Mouse (Mus musculus) limb, embryonic 10.5 days (tissue): ENCODE measurements around the gene Ifitm6. TPM values are rescaled to one million over a fixed set of nuclear protein-coding genes. Genes with fewer than 3 reads are reported as not detected.
"Not testable (repeated sequence)": the region's sequence is repeated elsewhere in the genome, so short reads cannot be mapped to it uniquely, and the experiment has no call there.

Experiments used
- DNase-seq: peaks from one replicate; pipeline ENCODE4 v3.0.0-alpha.2; 2017; ENCODE audit warnings: low spot score
- H3K27ac ChIP-seq: fragments of 300-500 bp; sonication (generic); 2 replicates; pipeline ENCODE4 v1.5.1; 2016; ENCODE audit warnings: mild to moderate bottlenecking
- H3K27me3 ChIP-seq: fragments of 300-500 bp; sonication (generic); 2 replicates; pipeline ENCODE4 v1.6.1; 2016; ENCODE audit warnings: low read depth, mild to moderate bottlenecking; ENCODE audit not compliant: poor library complexity, severe bottlenecking
- H3K36me3 ChIP-seq: fragments of 300-500 bp; sonication (generic); 2 replicates; pipeline ENCODE4 v1.6.1; 2016; ENCODE audit warnings: mild to moderate bottlenecking, moderate library complexity
- H3K4me1 ChIP-seq: fragments of 300-500 bp; sonication (generic); 2 replicates; pipeline ENCODE4 v1.6.1; 2016
- H3K4me3 ChIP-seq: fragments of 300-500 bp; sonication (generic); 2 replicates; pipeline ENCODE4 v1.5.1; 2016; ENCODE audit warnings: mild to moderate bottlenecking, moderate library complexity
- H3K9me3 ChIP-seq: fragments of 300-500 bp; sonication (generic); replicated peaks from 2 replicates; pipeline ENCODE4 v1.6.1; 2016; ENCODE audit warnings: mild to moderate bottlenecking
- WGBS: fragments of 180-500 bp; shearing (Covaris S2); methylation state at CpG from one replicate; pipeline ENCODE4 v1.1.7; 2016; 5-methylcytosine and 5-hydroxymethylcytosine counted together
- polyA plus RNA-seq: library from polyadenylated mRNA; unstranded; fragments of >200 nt; fragmentation: Nextera tagmentation; extraction: Ambion mirVana; gene quantifications from 2 replicates; pipeline ENCODE4 v1.2.1, GENCODE M21; 2016

Gene Ifitm6
- polyA plus RNA-seq, 1 experiment from 2014 or later, result not detected

DNA sequence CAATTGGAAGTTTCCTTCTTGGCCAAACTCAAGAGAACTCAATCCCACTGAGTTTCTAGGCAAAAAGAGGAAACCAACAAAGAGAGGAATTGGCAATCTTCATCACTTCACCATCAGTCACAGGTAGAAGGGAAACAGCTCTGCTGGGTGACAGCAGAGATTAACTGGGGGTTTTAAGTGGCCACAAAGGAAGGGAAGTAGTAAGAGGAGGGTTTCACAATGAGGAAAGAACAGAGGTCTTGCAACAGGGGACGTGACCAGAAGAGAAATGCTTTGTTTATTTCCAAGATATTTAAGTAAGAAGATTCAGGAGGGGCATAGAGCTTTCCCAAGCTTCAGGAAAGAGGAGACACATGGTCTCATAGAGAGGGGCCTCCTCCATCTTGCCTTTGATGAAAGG lies 19.9 kb downstream of the Ifitm6 start:
- no peaks in the 10 kb centered on the region for H3K36me3 ChIP-seq
- WGBS, result 51% methylated on average over 1 of the region's 1 CpGs
- no peak overlapping the region for H3K27ac ChIP-seq
- no peaks in the 10 kb centered on the region for H3K27me3 ChIP-seq
- DNase-seq, result no peak
- H3K4me1 ChIP-seq, result no peaks in the 10 kb centered on the region
- H3K9me3 ChIP-seq, result no peaks in the 10 kb centered on the region
- H3K4me3 ChIP-seq, result no peak overlapping the region

DNA sequence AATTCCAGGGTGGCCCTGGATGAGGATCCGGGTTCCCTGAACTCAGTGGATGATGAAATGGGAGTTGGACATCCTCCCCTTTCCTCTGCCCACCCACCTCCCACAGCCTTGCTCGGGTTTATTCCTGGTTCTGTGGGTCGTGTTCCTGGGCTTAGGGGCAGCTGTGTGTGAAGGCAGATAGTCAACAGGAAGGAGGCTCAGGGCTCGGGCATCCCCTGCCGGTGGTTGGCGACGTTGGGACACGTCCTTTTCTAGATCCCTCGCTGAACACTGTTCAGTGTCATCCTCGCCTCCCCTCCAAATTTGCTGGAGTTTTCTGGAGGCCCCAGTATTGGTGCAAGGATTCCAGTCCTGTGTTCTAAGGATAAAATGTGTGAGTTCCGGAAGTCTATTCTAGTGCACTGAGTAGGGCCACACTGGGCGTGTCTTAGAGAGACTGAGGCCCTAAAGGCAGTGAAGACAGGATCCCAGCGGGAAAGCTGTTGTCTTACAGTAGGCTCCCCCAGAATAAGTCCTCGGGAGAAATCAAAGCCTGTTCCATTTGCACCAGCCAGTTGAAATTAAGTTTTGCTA lies 26.5 kb downstream of the Ifitm6 start:
- DNase-seq, result no peak
- WGBS, result 85% methylated on average over 14 of the region's 14 CpGs
- Histone ChIP-seq H3K36me3 (no peaks in the 10 kb centered on the region), H3K27me3 (no peaks in the 10 kb centered on the region), H3K27ac (peak overlapping the region; percentile 56; the same call in 1 of the 2 replicates), H3K4me3 (no peak overlapping the region), H3K4me1 (peaks cover 16% of the 10 kb centered on the region), H3K9me3 (no peaks in the 10 kb centered on the region)

DNA sequence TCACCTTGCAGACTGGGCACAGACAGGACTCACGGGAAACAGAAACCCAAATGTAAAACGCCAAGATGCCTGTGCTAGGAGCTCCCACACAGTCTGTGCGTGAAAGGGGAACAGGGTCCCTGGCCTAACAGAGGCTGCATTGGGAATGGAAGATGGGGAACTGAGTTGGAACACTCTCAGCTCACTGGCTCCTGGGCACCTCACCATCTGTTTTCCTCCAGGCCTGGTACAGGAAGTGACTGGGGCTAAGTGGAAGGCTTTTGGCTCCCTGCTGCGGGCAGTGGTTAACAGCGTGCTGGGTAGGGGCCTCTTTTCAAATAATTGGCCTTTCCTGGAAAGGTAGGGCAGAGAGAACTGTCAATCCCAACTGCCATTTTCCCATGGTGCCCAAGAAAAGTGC lies 27.1 kb downstream of the Ifitm6 start:
- Histone ChIP-seq H3K36me3 (no peaks in the 10 kb centered on the region), H3K27me3 (no peaks in the 10 kb centered on the region), H3K27ac (peak overlapping the region; percentile 37; the same call in 1 of the 2 replicates), H3K9me3 (no peaks in the 10 kb centered on the region), H3K4me3 (no peak overlapping the region), H3K4me1 (peaks cover 16% of the 10 kb centered on the region)
- no peak for DNase-seq
- 60% methylated on average over 5 of the region's 5 CpGs for WGBS

DNA sequence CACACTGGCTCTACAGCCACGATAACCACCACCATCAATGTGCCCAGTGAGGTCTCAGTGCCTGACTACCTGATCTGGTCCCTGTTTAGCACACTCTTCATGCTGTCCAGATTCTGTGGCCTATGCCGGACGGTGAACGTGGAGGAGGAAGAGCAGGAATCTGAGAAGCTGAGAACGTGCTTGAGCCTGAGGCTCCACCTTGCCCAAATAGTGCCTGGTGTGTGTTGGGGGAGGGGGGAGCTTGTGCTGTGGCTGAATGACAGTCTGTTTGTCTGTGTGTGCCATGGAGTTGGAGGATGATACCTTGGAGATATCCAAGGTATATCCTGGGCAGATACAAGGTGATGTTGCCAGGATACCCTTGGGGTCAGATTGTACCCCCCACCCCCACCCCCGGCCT lies 27.5 kb downstream of the Ifitm6 start:
- H3K4me1 ChIP-seq, result peaks cover 16% of the 10 kb centered on the region
- no peaks in the 10 kb centered on the region for H3K27me3 ChIP-seq
- no peak for DNase-seq
- H3K36me3 ChIP-seq, result no peaks in the 10 kb centered on the region
- H3K27ac ChIP-seq, result peak overlapping the region; percentile 37; the same call in 1 of the 2 replicates
- H3K9me3 ChIP-seq, result no peaks in the 10 kb centered on the region
- WGBS, result 68% methylated on average over 6 of the region's 6 CpGs
- H3K4me3 ChIP-seq, result no peak overlapping the region

DNA sequence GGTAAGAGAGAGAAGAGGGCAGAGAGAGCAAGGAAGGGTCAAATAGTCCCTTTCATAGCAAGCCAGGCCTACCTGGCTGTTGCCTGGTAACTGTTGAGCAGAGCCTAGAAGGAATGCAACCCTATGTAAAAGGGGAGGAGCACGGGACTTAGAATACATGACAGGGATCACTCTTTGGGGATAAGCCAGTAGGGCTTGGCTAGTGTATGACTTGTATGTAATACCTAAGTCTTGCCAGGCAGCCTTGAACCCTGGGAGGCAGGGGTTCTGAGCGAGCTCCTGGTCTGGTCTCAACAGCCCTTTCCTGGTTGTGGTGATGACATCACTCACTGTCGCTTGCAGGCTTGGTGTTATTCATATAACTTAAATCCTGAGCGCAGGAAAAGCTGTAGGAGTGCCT lies 28.7 kb downstream of the Ifitm6 start:
- Histone ChIP-seq H3K4me3 (no peak overlapping the region), H3K27ac (no peak overlapping the region), H3K36me3 (no peaks in the 10 kb centered on the region), H3K9me3 (no peaks in the 10 kb centered on the region), H3K4me1 (peaks cover 16% of the 10 kb centered on the region), H3K27me3 (no peaks in the 10 kb centered on the region)
- DNase-seq, result no peak
- 83% methylated on average over 4 of the region's 4 CpGs for WGBS

DNA sequence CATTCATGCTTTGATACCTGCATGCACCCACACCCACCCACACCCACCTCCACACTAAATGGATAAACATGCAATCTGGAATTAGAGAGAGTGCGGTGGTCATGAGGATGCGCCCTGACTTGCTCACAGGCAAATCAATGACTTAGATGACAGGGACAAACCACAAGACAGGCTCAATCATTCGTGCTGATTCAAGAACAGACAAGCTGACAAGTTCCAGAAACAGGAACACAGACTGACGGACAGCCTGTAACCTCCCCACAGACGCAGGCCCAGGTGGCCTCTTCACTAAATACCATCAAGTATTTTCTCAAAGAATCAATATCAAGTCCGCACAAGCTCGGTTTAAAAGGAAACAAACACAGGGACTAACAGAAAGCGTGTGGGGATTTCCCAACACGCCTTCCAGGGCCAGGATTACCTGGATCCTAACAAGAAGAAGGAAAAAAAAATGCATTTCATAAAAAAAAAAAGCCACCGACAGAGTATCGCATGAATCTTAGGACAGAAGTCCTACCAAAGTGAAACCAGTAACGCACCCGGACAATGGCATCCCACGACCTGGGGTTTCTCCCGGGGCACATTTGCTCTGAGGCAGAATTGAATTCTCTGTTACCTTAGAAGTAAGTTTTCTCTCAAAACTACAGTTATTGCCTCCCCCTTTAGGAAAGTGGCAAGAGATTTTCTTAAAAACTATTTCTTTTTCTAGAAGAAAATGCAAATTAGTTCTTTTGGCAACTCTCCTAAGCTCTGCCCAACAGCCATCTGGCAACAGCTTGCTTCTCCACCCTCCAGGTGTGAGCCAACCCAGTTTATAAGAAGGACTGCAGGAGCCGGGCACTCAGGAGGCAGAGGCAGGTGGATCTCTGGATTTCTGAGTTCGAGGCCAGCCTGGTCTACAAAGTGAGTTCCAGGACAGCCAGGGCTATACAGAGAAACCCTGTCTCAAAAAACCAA lies 30.3 kb downstream of the Ifitm6 start:
- Histone ChIP-seq H3K4me1 (peaks cover 16% of the 10 kb centered on the region), H3K27ac (no peak overlapping the region), H3K9me3 (no peaks in the 10 kb centered on the region), H3K36me3 (no peaks in the 10 kb centered on the region), H3K4me3 (no peak overlapping the region), H3K27me3 (no peaks in the 10 kb centered on the region)
- 86% methylated on average over 17 of the region's 17 CpGs for WGBS
- DNase-seq, result no peak

DNA sequence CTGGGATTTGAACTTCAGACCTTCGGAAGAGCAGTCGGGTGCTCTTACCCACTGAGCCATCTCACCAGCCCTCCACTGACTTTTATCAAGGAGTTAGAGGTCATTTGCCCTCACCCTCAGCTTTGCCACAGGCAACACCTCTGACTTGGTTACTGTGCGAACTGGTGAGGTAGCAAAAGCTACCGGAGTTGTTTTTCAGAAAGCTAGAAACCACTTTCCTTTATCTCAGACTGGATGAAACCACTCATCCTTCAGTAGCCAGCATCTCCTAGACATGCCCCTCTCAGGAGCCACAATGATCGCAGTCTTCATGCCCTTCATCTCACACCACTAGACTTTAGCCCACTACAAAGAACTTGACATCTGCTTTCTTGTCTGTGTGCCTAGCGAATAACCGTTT lies 34.8 kb downstream of the Ifitm6 start:
- no peaks in the 10 kb centered on the region for H3K36me3 ChIP-seq
- no peak for DNase-seq
- no peak overlapping the region for H3K4me3 ChIP-seq
- no peaks in the 10 kb centered on the region for H3K27me3 ChIP-seq
- no peak overlapping the region for H3K27ac ChIP-seq
- WGBS, result 92% methylated on average over 7 of the region's 7 CpGs
- no peaks in the 10 kb centered on the region for H3K9me3 ChIP-seq
- H3K4me1 ChIP-seq, result 0 out of 2 replicates have a peak, but pooled peaks cover 2% of the 10 kb centered on the region

DNA sequence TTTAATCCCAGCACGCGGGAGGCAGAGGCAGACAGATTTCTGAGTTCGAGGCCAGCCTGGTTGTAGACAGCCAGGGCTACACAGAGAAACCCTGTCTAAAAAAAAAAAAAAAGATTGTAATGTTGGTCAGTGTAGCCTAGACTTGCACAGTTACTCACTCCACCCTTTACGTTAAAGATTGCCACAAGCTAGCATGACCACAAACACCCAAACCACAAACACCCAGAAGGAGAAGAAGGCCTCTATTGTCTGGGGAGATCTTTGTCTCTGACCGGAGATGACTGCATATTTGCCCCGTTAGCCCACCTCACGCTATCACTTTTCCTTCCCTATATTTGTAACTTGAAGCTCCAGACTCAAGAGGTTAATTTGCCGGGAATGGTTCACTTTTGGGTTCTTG lies 36.0 kb downstream of the Ifitm6 start:
- Histone ChIP-seq H3K4me3 (no peak overlapping the region), H3K27me3 (no peaks in the 10 kb centered on the region), H3K27ac (no peak overlapping the region), H3K9me3 (no peaks in the 10 kb centered on the region), H3K4me1 (0 out of 2 replicates have a peak, but pooled peaks cover 2% of the 10 kb centered on the region), H3K36me3 (no peaks in the 10 kb centered on the region)
- no peak for DNase-seq
- 94% methylated on average over 8 of the region's 8 CpGs for WGBS

DNA sequence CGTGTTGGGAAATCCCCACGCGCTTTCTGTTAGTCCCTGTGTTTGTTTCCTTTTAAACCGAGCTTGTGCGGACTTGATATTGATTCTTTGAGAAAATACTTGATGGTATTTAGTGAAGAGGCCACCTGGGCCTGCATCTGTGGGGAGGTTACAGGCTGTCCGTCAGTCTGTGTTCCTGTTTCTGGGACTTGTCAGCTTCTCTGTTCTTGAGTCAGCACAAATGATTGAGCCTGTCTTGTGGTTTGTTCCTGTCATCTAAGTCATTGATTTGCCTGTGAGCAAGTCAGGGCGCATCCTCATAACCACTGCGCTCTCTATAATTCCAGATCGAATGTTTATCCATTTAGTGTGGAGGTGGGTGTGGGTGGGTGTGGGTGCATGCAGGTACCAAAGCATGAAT lies 41.0 kb downstream of the Ifitm6 start:
- not testable (repeated sequence) for H3K36me3 ChIP-seq, H3K4me3 ChIP-seq, DNase-seq, H3K9me3 ChIP-seq, H3K27me3 ChIP-seq, H3K27ac ChIP-seq
- 91% methylated on average over 9 of the region's 9 CpGs for WGBS
- peaks cover 29% of the 10 kb centered on the region for H3K4me1 ChIP-seq

DNA sequence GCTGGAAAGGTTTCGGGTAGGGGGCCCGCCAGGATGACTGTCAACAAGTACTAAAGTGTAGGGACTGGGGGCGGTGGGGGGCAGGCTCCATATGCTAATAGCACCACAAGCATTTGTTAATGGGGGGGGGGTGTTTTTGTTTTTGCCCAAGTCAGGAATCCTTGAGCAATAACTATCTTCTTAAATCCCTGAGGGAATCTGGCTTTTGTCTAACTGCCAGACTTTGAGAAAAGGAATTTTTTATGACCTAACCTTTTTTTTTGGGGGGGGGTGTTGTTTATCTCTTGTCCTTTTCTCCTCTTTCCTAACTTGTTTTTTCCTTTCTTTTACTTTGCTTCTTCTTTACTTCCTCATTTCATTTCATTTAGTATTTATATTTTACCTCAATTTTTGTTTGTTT lies 42.3 kb downstream of the Ifitm6 start:
- no peaks in the 10 kb centered on the region for H3K36me3 ChIP-seq
- H3K27me3 ChIP-seq, result peaks cover 9% of the 10 kb centered on the region
- 37% methylated on average over 3 of the region's 3 CpGs for WGBS
- DNase-seq, result no peak
- no peak overlapping the region for H3K27ac ChIP-seq
- peaks cover 41% of the 10 kb centered on the region for H3K4me1 ChIP-seq
- H3K4me3 ChIP-seq, result no peak overlapping the region
- H3K9me3 ChIP-seq, result no peaks in the 10 kb centered on the region

DNA sequence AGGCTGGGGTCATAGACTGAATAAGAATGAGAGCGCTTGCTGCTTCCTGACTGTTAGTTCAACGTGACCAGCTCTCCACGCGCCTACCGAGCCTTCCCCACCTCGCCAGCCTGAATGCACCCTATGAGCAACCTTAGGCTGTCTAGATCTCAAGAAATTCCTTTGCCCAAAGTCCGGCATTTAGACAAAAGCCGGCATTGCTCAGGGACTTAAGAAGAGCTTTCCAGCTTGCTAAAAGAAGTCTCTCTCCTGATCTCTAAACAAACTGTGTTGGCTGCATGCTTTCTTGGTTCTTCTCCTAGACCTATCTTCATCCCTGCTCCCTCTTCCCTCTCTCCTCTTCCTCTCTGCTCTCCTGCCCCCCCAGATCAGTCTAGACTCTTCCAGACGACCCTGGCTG lies 42.8 kb downstream of the Ifitm6 start:
- no peak for DNase-seq
- 27% methylated on average over 9 of the region's 9 CpGs for WGBS

DNA sequence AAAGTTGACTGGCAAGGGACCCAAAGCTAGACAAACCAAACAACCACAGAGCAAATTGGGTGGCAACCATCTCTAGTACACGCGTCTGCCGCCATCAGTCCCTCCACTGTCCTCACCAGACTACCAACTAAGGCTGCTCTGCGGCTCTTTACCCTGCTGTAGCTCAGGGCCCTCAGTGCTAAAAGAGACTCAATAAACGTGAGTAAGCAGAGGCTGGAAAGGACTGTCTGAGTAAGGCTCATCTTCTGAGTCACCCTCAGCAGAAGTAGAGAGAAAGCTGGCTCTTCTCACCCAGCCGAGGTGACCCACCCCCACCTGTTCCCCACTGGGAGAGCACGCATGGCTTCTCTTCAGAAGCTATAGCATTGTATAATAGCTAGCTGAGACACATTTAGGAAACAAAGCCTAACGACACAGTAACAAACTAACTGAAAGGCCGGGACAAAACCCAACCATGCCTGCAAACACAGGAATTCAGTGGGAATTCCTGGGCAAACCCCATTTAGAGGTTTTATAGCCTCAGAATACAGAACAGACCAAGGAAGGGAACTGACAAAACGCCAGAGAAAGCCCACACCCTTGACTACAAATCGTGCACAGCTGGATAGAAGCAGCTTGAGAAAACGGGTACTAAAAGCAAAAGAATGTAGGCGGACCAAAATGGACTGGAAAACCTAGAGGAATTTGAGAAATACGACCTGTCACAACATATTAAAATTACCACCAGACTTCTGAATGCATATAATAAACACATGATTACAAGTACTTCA lies 44.1 kb downstream of the Ifitm6 start:
- H3K27me3 ChIP-seq, result peaks cover 9% of the 10 kb centered on the region

More for the DNA sequence above, 42.8 kb downstream of the Ifitm6 start:
- no peak overlapping the region for H3K27ac ChIP-seq
- H3K9me3 ChIP-seq, result no peaks in the 10 kb centered on the region
- H3K4me3 ChIP-seq, result no peak overlapping the region
- peaks cover 45% of the 10 kb centered on the region for H3K4me1 ChIP-seq
- H3K27me3 ChIP-seq, result peaks cover 9% of the 10 kb centered on the region
- H3K36me3 ChIP-seq, result no peaks in the 10 kb centered on the region

More for the DNA sequence above, 44.1 kb downstream of the Ifitm6 start:
- Histone ChIP-seq H3K36me3 (no peaks in the 10 kb centered on the region), H3K4me3 (no peak overlapping the region), H3K27ac (peak overlapping the region; percentile 36; the same call in 1 of the 2 replicates), H3K9me3 (no peaks in the 10 kb centered on the region), H3K4me1 (peaks cover 54% of the 10 kb centered on the region)
- 35% methylated on average over 14 of the region's 14 CpGs for WGBS
- DNase-seq, result no peak
